Mouse (Mus musculus): ENCODE results near the gene 1700001O22Rik.
A peak's percentile ranks its signal among the peaks of the same experiment; 100 is the strongest.

The 1700001O22Rik gene

DNA sequence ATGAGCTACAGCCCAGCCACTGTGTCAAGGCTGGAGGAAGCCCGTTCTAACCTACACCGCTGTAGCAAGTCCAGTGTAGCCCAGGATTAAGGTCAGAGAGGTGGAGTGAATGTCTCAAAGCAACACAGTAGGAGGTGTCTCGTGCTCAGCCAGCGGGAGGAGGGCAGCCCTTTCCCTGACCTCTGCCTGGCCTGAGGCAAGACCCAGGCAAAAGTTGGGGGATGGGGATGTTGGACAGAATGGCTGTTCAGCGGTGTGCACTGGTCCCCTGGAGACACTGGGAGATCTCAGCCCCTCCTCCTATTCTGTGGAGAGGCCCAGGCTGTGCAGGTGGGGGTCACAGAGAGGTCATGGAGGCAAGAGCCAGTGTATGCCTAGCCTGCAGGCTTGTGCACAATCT is 24.2 kb downstream of the 1700001O22Rik start:
- no peak for DNase-seq (ENCODE audit: low spot score in 2 of 2)

DNA sequence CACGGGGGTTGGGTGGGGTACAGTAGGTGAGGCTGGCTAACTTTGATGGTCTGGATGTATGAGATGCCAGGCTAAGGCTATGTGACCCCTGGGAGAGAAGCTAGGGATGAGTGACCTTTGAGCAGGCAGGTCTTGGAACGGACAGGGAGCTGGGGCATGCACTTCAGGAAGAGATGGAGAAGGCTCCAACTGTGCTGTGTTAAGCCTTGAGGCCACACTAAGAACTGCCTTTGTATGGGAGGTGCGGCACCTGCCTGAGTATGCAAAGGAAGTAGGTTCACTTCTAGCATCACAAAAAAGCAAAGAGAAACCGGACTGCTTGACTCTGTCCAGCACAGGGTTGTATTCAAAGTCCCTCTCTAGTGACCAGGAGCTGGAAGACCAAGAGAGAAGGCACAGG is 25.2 kb downstream of the 1700001O22Rik start:
- no peak for DNase-seq (ENCODE audit: low spot score in 2 of 2)

DNA sequence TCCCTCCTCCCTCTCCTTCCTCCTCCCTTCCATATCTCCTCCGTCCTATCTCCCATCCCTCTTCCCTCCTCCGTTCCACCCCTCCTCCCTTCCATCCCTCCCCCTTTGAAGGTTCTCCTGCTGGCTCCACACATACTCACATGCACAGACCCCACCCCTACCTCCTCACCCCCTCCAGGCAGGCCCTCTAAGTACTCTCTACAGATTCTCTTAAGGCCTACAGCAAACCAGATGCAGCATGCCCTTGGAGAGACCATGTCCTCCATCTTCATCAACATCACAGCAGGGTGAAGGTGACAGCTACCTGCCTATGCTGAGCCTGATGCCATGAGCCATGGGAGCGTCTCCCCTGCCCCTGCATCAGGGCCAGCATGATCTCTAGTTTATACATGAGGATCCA is 26.2 kb downstream of the 1700001O22Rik start:
- DNase-seq (ENCODE audit: low spot score in 2 of 2) = no peak

DNA sequence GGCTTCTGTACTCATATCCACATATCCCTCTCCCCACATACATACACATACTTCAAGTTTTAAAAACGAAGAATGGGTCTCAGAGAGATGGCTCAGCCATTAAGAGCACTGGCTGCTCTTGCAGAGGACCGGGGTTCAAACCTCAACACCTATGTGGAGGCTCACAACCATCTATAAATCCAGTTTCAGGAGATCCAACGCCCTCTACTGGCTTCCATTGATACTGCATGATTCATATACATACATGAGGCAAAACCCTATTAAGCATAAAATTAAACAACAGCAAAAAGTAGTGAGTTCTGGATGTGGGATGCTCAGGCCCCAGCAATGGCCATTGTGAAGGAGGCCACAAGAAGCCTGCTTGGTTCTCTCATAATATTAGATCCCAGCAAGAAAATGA is 27.5 kb downstream of the 1700001O22Rik start:
- DNase-seq (ENCODE audit: low spot score in 2 of 2) = no peak

DNA sequence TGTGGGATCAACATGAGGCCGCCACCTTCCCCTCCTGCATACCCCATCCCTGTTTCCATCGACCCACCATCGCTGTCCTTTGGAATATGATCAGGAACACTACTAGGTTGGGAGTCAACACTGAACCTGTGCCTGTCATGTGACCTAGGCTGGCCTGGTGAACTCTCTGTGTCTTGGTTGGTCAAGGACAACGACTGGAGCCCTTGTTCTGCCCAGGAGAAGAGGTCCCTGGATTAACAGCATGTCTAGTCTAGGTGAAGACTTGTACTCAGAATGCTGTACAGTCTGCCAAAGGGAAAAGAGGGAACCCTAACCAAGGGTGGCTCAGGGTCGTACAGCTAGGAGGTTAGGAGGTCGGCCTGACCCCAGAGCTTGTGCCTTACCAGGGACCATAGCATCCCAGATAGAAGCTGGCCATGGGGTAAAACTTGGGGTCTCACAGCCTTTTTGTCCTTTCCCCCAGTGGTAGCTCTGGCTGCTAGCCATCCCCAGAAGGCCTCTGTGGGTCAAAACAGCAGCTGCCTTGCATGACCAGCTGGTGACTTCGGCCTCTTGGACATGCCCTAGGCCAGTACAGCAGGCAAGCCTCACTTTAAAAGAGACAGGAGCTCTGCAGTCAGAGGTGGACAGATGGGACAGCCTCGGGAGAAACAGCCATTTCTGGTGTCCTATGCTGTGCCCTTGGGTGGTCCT is 30.0 kb downstream of the 1700001O22Rik start:
- DNase-seq (ENCODE audit: low spot score in 2 of 2) = no peak

DNA sequence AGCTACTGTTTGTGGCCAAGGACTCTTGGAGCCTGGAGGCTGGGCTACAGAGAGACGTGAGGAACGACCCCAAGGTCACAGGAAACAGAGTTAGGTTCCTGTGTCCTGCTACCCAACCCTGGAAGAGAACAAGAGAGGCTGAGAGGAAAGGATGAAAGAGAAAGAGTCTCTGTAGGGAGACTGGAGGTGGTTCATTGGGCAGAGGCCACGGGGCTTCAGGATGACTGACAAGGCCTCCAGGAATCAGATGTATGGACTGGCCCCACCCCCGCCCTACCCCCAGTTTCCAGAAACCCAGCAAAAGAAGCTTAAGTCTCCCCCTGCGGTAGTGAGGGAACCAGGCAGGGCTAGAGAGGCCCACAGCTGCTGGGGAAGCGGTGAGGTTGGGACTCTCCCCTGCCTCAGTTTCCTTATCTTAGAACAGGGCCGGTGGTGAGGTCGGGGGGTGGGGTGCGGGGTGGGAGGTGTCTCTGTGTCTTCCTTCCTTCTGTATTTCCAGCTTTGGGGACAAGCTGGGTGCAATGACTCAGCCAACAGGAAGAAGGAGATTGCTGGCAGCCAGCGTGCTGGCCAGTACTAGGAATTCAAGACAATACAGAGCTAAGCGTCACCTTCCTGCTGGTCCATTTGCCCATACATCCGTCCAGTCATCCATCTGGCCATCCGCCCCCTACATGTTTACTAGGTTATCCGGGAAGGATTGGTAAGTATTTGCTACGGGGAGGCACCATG is 30.7 kb downstream of the 1700001O22Rik start:
- no peak for DNase-seq (ENCODE audit: low spot score in 2 of 2)

DNA sequence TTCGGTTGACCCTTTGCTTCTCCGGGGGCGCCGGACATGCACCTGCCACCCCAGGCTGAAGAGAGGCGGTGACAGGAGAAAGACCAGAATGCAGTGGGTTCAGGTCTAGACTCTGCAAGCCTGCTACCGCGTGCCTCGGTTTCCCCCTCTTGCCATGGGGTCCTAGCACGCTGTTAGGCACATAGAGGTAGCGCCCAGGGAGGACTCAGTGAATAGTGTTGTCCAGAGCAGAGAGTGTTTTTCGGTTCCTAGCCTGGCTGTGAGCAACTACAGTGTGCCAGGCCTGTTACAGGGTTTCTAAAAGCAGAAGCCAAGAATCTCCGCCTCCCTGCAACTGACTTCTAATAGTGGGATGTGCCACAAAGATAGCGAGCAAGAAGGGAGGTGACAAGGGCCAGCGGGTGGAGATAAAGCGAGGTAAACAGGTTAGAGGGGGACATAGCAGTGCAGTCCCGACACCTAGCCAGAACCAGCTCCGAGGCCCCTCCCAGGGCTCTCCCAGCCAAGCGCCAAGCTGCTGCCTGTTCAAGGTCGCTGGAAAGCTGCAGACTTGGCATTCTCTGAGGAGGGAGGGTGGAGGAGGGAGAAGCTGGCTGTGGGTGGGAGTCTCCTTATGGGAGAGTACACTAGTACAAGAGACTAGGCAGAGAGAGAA is 31.5 kb downstream of the 1700001O22Rik start:
- DNase-seq (ENCODE audit: low spot score in 2 of 2) = peak; percentile 66 to 83

DNA sequence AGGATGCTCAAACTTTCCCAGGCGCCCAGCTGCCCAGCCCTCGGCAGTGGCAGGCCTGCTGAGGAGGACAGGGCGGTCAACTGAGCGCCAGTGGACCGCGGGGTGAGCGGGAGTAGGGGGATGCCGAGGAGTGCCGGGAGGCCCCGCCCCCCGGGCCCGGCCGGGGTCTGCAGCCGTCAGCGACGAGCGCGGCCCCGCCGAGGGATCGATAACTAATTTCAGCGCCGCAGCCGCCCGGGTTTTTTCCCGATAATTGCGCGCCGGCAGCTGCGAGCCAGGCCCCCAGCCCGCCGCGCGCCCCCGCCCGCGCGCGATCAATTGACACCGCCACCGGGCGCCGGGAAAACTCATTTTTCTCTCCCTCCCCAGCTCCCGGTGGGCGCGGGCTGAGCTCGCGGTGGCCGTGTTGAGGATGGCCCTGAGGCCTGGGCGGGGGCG is 32.1 kb downstream of the 1700001O22Rik start:
- no peak for DNase-seq (ENCODE audit: low spot score in 2 of 2)

DNA sequence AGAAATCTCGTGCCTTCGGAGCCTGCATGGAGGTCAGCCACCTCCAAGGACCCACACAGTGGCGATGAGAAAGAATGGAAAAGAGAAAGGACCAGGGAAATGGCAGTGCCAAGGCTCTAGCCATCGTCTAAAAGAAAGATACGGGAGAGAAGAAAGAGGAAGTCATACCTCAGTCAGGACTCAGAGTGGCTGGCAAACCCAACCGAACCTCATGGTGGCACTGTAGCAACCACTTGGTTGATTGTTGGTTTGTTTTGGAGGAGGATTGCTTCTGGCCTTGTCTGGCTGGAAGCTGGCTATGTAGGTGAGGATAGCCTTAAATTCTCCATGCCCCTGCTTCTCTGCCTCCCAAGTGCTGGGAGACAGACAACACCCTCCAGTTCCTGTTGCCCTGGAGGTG is 34.3 kb downstream of the 1700001O22Rik start:
- no peak for DNase-seq (ENCODE audit: low spot score in 2 of 2)

DNA sequence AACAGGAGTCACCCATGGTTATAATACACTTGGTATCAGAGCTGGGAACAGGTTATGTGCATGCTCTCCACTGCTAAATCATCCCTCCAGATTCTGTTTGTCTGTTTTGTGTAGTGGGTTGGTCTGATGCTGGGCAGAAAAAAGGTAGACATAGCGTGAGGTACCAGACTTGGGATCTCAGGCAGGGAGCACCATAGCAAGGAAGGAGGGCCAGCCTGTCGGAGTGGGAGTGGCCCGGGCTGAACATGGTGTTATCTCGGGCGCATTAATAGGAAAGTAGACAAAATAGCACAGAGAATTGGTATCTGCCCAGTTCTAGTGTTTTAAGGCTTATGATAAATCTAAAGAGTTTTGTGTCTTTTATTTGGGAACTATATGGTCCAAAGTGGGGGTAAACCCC is 34.9 kb downstream of the 1700001O22Rik start:
- DNase-seq (ENCODE audit: low spot score in 2 of 2) = no peak

DNA sequence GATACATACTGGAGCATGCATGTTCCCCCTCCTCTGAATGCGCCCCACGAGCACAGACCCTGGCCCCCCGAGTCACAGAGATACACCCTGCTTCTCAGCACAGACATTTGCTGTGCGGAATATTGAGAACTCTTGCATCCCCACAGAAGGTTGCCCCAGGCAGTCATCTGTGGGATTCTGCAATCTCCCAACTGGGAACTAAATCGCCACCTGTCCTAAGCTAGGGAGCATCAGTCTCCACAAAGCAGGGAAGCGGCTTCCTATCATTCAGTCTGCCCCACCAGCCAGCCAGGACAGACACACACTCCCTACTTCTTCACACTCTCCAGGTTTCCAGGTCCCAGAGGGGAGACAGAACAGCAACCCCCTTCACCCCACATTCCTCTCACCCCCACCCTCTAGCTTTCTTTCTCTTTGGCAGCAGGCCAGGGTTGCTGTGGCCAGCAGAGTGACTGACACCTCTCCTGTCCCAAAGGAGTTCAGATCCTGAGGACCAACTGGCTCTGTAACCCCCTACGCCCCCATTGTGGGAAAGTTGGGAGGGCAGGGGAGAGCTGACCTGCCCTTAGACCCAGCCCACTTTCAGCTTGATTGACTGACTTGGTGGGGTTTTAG is 35.7 kb downstream of the 1700001O22Rik start:
- no peak for DNase-seq (ENCODE audit: low spot score in 2 of 2)

DNA sequence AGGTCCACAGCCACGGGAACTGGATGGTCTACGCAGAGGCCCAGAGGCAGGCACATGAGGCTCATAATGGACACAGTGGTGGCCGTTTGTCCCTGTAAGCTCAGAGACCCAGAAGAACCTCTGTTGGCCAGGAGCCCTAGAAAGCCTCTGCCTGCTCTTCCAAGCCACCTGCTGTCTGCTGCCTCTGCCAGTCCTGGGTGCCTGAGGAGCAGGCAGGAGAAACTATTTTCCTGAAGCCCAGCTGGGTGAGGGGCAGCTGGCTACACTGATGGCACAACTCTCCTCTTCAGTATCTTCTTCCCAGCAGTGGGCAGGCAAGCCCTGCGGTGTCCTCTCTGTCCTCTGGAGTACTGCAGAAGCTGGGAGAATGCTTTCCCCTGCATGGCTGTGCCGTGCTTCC is 37.0 kb downstream of the 1700001O22Rik start:
- no peak for DNase-seq (ENCODE audit: low spot score in 2 of 2)

DNA sequence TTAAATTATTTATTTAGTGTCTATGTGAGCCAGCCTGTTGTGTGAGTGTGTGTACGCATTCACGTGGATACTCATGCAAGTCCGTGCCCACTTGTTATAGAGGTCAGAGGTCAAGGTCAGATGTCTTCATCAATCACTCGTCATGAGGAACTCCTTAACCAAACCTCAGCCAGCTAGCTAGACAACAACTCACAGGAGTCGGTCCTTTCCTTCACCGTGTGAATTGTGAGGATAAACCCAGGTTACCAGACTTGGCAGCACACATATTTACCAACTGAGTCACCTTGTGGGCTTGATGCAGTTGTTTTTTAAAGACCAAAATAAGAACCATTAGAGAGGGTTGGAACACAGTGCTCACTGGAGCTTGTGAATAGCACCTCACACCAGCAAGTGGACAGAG is 42.8 kb downstream of the 1700001O22Rik start:
- DNase-seq (ENCODE audit: low spot score in 2 of 2) = no peak

DNA sequence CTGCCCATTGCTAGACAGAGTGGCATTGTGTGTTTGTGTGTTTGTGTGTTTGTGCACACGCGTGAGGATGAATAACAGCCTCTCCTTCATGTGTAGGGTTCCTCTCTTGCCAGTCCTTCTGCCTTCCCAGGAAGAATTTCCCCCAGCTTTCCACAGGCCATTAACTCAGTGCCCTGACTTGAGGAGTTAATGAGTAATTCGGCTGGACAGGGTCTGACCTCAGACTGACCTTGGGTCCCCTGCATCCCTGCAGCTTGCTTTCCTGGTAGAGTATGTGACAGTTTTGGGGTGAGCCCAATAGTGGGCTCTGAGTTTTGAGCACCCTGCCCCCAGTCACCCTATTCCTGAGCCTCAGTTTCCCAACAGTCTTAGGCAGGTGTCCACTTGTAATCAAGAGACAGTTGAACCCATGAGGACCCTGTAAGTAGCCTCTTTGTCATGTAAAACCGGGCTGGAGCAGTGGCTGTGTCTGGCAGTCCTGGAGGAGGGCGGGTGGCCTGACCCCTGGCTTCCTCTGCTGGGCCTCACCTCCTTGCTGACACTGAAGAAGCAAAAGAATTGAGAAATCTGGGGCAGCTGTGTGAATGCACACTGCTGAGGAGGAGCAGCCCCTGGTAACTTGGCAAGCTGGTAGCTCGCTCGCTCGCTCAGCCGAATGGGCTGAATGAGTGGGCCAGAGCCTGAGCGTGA is 43.5 kb downstream of the 1700001O22Rik start:
- no peak for DNase-seq (ENCODE audit: low spot score in 2 of 2)

DNA sequence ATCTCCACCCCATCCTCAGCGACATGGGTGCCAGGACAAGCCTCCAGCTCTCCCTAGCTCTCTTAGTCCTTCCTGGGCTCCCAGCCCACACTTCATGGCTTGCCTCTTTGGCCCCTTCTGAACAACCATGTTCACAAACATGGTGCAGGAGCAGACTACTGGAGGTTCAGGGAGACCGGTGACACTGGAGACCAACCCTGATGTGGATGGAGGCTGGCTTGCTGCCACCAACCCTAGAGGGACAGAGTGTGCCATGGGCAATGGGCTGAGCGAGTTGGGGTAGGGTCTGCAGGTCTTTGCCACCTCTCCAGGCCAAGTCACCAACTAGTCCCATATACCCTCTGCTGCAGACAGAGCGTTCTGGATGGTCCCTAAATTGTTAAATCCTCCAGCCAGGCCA is 44.0 kb downstream of the 1700001O22Rik start:
- DNase-seq (ENCODE audit: low spot score in 2 of 2) = no peak

DNA sequence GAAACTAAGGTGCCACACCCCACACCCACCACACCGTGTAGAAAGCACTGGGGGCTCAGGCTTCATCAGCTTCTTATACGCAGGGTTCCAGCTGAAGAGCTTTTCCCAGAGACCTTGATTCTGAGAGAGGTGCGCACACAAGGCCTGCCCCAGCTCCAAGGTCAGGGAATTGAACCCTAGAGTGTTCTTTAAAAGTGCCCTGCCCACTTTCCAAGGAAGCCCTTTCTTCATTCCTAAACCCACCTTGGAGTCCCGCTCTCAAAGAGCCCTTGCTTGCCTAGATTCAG is 44.4 kb downstream of the 1700001O22Rik start:
- DNase-seq (ENCODE audit: low spot score in 2 of 2) = no peak

DNA sequence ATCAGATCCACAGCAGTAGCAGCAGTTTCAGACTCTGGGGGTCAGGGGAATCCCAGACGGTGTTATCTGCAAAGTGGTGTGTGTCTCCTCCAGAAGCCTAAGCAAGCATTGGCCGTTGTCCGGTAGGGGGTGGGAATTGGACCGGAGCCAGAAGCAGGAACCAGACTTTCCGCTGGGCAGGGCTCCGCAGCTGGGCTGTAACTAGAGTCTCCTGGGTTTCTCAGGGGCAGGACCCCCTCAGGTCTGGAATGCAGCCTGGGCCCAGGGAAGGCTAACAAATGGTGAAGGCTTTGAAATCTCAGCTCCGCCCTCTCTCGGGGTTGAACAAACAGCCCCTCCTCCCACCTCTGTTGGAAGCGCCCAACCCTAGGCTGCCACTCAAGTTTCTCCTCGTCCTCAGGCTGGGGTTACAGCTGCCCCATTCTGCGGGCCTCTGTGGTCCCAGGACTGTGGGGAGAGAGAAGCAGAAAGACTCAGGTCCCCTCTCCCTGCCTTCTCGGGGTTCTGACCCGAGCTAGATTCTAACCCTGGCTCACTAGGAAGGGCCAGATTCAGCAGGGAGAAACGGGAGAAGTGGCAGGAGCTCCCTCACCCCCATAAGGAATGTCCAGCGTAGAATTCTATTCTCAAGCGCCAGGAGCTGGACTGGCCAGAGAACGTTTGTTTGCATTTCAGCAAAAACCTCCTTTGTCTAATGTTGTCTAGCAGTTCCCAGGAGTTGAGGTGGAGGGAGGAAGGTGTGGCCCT is 44.9 kb downstream of the 1700001O22Rik start:
- DNase-seq (ENCODE audit: low spot score in 2 of 2) = peak in 1 of 2 experiments; percentile 56

DNA sequence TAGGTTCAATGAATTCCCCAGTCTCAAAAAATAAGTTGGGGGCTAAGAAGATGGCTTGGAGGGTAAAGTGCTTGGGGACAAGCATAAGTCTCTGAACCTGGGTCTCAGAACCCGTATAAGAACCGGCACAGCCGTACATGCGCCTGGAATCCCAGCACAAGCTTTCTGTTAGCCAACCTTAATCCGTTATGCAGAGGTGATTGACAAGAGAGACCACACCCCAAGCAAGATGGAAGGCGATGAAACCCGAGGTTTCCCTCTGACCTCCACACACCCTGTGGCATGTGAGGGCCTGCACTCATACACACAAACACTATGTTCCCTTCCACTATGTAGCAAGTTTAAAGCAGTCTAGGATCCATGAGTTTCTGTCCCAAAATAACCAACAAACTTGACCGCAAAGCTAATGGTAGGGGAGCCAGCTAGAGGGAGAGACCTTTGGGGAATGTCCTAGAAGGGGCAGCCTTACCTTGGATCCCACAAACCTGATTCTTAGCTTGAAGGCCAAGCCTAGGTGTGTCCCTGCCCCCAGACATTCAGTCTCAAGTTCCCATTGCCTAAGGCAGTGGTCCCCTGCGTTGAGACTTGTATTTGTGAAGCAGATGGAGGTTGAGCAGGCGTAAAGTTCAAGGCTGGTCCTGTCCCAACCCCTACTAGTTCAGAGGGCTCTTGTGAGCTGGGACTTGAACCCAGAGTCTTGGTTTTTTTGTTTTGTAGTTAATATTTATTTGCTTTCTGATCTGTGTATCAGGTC is 46.3 kb downstream of the 1700001O22Rik start:
- no peak for DNase-seq (ENCODE audit: low spot score in 2 of 2)

DNA sequence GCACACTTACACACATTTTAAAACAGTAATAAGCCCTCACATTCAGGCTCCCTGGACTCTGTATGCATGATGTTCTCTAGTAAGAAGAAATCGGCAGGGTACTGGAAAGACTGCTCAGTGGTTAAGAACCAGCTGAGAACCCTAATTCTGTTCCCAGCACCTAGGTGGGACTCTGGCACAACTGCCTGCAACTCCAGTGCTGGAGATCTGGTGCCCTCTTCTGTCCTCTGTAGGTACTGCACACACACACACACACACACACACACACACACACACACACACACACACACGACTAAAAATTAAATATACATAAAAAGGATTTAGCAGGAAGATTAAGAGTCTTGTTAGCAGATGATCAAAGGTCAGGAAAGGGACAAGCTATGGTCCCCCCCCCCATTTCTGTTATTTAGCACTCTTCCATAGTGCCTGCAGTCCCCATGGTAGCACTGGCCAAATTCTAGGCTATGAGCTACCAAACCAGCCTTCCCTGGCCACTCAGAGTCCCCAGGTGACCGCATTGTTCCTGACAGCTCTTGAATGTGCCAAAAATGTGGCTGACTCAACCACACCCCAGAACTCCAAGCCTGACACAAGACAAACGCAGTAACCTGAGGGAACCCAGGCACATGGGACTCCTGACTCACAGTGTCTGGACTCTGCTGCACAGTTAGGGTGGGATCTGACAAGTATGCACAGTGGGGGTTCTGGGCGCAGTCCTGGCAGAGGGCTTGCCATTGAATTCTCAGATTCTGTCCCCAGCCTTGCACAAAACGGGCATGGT is 47.3 kb downstream of the 1700001O22Rik start:
- no peak for DNase-seq (ENCODE audit: low spot score in 2 of 2)

DNA sequence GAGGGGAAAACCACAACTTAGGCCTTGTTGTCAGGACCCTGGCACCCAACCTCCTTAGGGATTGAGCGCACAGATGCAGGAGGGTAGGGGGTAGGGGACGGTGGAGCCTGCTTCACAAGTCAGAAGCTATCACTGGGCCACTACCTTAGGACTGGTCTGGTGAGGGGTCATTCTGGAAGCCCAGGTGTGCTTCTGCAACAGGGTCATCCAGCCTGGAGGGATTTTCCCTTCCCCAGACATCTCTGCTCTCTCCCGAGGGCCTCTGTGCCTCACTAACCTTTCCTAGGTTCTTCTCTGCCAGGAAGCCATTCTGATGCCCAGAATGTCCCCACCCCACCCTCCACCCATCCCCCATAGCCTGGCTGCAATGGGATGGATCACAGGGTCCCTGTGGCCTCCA is 48.6 kb downstream of the 1700001O22Rik start:
- DNase-seq (ENCODE audit: low spot score in 2 of 2) = no peak
